Mouse (Mus musculus) frontal cortex, adult 2 months (tissue): ENCODE measurements around the gene Gm5799. TPM values are rescaled to one million over a fixed set of nuclear protein-coding genes. Genes with fewer than 3 reads are reported as not detected.
"Not testable (repeated sequence)": the region's sequence is repeated elsewhere in the genome, so short reads cannot be mapped to it uniquely, and the experiment has no call there.

ENCODE experiments used
- DNase-seq, 2 experiments: peaks; one replicate each; pipeline ENCODE4 v3.0.0; 2022; ENCODE audit warnings: low spot score in 1 of 2; ENCODE audit errors: extremely low spot score in 1 of 2
- polyA plus RNA-seq: library from polyadenylated mRNA; depleted of rRNA; stranded (reverse); fragments of >200 nt; gene quantifications from 2 replicates; pipeline ENCODE4 v1.2.3, GENCODE M21; 2012; rRNA removed

The Gm5799 gene
- 0.11 and 0.12 TPM in 2 replicates for polyA plus RNA-seq

DNA sequence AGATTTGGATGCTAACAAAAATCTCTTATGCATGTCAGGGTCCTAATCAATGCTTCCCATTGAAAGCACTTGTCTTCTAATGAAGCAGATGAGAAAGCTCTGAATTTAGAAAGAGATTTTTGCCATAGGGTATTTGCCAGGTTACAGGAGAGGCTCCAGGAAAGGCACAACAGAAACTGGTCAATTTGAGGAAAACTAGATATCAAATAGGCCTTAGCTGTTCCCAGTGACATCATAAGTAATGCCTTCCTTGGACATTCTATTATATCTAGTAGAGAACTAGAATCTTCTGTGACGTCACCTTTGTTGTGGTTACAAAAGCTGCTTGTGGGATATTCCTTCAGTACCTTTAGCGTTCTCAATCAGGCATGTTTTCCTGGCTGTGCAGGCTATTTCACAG lies at the start of gene Gm5799:
Gm5799 (plus strand) TSS at position 301 of the 400 bp plus-strand sequence.
- not testable (repeated sequence) for DNase-seq

DNA sequence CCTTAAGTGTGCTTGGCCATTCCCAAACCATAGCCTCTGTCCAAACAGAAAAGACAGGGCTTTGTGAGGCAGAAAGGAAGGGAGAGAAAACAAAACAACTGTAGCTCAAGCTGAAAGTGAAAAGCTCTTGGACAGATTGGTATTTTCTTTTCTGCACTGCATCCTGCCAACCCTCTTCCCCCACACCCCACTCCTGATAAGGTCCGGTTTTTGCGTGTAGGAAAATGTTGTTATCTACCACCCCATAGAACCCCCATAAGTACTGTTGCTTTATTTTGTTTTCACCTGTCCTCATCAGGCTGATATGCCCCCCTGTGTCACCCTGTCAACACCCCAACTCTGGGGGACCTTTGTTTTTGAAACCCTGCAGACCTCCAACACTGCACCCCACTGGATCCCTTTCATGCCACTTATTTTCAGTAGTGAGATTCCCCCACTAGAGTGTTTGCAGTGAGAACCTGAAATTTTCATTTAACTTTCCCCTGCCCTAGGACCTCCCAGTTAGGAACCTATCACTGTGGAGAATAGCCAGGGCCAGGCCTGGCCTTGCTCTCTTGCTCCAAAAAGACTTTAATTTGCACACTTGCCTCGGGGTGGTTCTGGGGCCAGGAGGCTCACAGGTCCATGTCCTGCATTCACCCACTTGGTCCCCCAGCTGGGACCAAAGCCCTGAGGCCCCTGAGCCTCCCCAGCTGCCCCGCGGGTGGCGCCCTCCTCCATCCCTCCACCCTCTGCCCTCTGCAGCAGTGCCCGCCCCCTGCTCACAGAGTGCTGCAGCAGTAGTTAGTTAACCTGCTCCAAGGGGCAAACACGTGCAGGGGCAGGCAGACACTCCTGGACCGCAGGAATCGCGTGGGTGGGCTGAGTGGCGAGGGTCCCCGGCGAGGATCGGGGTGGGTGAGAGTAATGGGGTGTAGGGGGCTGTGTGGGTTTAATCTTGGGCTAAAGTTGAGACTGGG lies 12.0 kb upstream of the Gm5799 start:
- DNase-seq, result not testable (repeated sequence)

DNA sequence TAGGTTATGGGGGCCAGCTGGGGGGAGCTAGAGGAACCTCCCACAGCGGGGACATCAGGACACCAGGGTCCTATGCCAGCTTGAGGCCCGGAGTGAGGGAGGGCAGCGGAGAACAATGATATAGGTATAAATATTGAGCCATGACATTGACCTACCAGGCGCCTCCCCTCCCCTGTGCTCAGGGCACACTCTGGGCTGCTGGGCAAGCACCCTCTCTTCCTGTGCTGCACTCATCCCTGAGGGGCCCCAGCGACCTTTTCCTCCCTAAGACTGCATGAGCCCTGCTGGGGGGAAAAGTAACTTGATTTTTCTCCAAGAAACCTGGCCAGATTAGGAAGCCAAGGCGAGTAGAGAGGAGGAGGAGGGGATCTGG lies 11.4 kb upstream of the Gm5799 start:
- not testable (repeated sequence) for DNase-seq

DNA sequence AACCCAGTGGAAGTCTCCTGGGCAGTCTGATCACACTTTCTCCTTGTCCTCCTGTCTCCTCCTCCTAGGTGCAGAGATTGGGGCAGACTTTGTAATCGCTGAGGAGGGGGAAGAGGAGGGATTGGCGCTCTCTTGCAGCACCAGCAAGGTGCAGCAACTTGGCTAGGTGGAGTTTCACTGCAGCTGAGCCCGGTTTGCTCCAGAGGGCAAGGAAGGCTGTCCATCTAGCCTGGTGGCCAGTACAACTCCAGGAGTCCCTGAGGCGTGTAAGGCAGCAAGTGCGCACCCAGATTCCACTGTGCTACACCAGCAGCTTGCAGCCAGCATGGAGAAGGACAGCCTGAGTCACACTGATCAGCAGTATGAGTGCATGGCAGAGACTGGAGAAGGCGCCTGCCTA lies 11.0 kb upstream of the Gm5799 start:
- not testable (repeated sequence) for DNase-seq

DNA sequence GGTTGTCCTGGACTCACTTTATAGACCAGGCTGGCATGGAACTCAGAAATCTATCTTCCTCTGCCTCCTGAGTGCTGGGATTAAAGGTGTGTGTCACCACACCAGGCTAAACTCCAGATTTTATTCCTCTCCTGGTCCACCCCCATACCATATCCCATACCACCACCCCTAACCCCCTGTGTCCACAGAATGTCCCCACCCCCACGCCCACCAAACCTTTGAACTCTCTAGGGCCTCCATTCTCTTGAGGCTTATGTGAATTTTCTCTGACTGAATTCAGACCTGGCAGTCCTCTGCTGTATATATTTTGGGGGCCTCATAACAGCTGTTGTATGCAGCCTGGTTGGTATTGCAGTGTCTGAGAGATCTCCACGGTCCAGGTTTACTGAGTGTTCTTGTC lies 5.2 kb upstream of the Gm5799 start:
- DNase-seq, result not testable (repeated sequence)

DNA sequence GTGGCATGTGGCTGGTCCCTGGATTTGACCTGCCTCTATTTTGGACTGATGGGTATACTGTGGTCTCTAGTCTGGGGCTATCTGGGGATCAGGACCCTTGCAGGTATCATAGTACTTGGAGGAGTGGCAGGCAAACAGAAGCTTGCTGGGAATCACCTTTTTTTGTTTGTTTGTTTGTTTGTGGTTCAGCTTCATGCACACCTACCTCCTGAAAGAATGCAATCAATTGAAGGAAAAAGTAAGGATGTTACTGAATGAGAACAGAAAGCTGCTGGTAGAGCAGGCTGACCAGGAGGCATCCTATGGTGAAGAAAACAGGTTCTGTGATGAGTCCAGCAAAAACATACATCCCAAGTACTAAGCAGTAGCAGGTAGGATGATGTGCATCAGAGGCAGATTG lies 2.9 kb downstream of the Gm5799 start:
- not testable (repeated sequence) for DNase-seq

DNA sequence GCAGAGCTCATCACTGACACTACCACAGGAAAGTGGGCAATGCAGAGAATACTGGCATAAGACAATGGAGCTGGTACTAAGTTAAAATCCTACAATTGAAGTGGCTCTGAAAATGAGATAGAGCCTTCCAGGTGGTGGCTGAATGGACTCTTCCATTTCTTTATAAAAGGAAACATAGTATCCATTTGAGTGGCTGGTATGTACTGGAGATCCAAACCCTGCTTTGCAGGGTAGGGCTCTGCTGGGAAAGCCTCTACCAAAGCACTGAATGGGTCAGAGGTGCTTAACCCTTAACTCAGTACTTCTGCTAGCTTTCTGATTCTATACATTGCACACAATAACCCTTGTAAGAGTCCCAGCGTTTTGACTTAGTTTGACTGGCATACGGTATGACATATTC lies 8.9 kb downstream of the Gm5799 start:
- not testable (repeated sequence) for DNase-seq

DNA sequence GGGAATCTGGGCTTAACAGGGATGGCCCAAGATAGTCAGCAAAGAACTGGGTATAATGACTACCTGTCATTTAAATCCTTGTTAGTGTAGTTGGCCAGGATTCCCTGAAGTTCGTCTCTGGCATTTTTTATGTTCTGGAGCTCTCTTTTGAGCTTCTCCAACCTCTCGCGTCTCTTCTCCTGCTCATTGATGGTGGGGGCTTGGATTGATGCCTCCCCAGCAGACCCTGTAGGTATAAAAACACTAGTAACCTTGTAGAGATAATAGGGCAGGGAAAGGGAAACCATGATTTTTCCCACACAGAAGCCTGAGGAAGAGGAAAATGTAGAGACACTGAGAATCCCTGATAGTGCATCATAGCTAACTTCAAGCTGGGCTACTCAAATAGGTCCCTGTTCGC lies 34.6 kb downstream of the Gm5799 start:
- not testable (repeated sequence) for DNase-seq

DNA sequence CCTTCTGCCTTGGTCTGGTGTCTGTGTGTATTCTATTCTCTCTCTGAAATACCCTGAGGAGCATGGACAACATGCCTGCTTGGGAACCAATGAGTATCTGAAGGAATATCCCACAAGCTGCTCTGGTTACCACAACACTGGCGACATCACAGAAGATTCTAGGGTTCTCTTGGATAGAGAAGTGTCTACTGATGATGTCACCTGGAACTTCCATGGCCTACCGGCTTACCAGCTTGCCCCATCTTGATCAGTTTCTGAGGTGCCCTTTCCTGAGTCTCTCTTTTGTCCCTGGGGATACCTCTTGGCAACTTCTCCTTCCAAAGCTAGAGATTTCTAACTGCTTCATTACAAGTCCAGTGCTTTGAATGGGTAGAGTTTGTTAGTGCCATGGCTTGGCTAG lies 35.7 kb downstream of the Gm5799 start, which contains the start of gene Gm17654:
Gm17654 (minus strand) TSS at position 101 of the 400 bp plus-strand sequence.
- not testable (repeated sequence) for DNase-seq

Other genes starting within 250 kb of the Gm5799 start
- gene Gm8127, start 249.7 kb upstream of the Gm5799 start, polyA plus RNA-seq, result not detected in 2 replicates
- not detected in 2 replicates for gene 1700001F09Rik, start 195.8 kb upstream of the Gm5799 start, polyA plus RNA-seq
- not detected in 2 replicates for gene Gm8138, start 127.2 kb upstream of the Gm5799 start, polyA plus RNA-seq
- not detected in 2 replicates for gene Gm17654, start 35.6 kb downstream of the Gm5799 start, polyA plus RNA-seq
- gene Gm10375, start 64.4 kb downstream of the Gm5799 start, polyA plus RNA-seq, result not detected in 2 replicates
- gene Gm8165, start 133.6 kb downstream of the Gm5799 start, polyA plus RNA-seq, result not detected in 2 replicates
- 0.40 and 0.44 TPM in 2 replicates for gene Gm7324, start 154.3 kb downstream of the Gm5799 start, polyA plus RNA-seq
- gene Gm16506, start 183.9 kb downstream of the Gm5799 start, polyA plus RNA-seq, result not detected in 2 replicates
- gene Gm6526, start 204.3 kb downstream of the Gm5799 start, polyA plus RNA-seq, result not detected in 2 replicates
- not detected in 2 replicates for gene Gm8180, start 241.2 kb downstream of the Gm5799 start, polyA plus RNA-seq